Mouse (Mus musculus) ES-E14 (cell line): ENCODE results near the gene Lhpp.

Experiments
- HCFC1 ChIP-seq: IDR thresholded peaks from 2 replicates; pipeline ENCODE4 v1.6.1; 2012; ENCODE audit warnings: low read length, inconsistent platforms, borderline replicate concordance; ENCODE audit not compliant: insufficient read depth
- ZNF384 ChIP-seq: IDR thresholded peaks from 2 replicates; pipeline ENCODE4 v1.6.1; 2012; ENCODE audit warnings: low read depth, low read length, inconsistent platforms

- TF ChIP-seq ZNF384 (no peak), HCFC1 (no peak)
Measured at GRCm38 (mm10) chr7:132619975-132620918, 9.8 kb downstream of the Lhpp start.
